Mouse (Mus musculus): ENCODE data around the gene Cdc26. TPM values are rescaled to one million over a fixed set of nuclear protein-coding genes. Genes with fewer than 3 reads are reported as not detected.

The Cdc26 gene
- polyA plus RNA-seq, 1 experiment from 2014 or later = 155 TPM

DNA sequence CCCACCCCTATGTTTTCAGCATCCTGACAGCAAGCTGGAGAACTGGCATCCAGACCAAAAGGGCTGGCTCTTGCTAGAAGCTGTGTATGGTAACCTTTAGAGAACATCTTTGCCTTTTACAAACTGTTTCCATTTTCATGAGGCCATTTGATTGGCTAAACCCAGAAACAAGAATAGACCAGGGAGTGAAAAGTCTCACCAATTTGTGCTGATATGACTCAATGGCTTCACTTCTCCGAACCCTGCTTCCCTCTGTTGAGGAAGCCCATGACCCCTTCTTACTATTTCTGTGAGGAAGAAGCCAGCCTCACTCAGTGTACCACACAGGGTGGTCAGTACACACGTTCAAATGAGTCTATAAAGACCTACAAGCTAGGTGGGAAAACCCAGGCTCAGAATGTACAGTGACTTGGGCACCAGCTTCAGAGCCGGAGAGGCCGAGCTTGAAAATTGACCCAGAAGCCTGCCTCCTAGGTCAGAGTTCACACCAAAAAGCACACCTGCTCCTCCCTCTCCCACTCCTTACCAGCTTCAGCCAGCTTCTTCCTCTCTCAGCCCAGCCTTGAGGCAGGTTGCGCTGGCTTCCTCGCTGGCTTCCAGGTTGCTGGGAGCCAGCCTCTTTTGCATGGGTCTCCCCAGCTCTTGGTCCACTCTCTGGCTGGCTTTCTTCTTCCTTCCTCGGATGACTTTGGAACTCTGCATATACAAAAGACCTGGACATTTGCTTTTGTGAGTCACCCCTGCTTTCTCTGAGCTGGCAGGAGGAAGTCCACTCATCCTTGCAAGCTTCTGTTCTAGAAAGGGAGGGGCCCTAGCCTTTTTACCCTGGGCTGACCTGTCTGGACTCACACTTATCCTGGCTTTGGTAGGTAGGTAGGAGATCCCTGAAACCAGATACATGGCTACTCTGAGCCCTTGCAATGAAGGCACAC lies 25.8 kb upstream of the Cdc26 start:
- Histone ChIP-seq H3K27ac (ENCODE audit: low read depth, low read length) (no peak overlapping the region), H3K9me3 (ENCODE audit: control insufficient read depth, low read length) (no peaks in the 10 kb centered on the region), H3K27me3 (replicated peaks; ENCODE audit: control insufficient read depth, insufficient read depth, low read length) (no peaks in the 10 kb centered on the region), H3K9ac (ENCODE audit: low read depth, low read length) (no peak overlapping the region), H3K4me1 (replicated peaks; ENCODE audit: control insufficient read depth, insufficient read depth, low read length) (0 out of 2 replicates have a peak, but pooled peaks cover 2% of the 10 kb centered on the region), H3K4me3 (ENCODE audit: low read depth, low read length) (no peak overlapping the region), H3K4me2 (no peak overlapping the region), H3K36me3 (ENCODE audit: control insufficient read depth, insufficient read depth, low read length) (no peaks in the 10 kb centered on the region)
- WGBS = 71% methylated on average over 7 of the region's 7 CpGs
- DNase-seq (ENCODE audit: low spot score) = no peak
- ATAC-seq (replicated peaks; ENCODE audit: low FRiP score) = no peak

- H3K27ac ChIP-seq (ENCODE audit: low read depth, low read length) = no peak overlapping the region
- H3K4me2 ChIP-seq = no peak overlapping the region
- ATAC-seq (replicated peaks; ENCODE audit: low FRiP score) (peak; percentile 61; the same call in 1 of the 2 replicates), DNase-seq (ENCODE audit: low spot score) (no peak)
- H3K9ac ChIP-seq (ENCODE audit: low read depth, low read length) = no peak overlapping the region
- H3K36me3 ChIP-seq (ENCODE audit: control insufficient read depth, insufficient read depth, low read length) = no peaks in the 10 kb centered on the region
- H3K4me1 ChIP-seq (replicated peaks; ENCODE audit: control insufficient read depth, insufficient read depth, low read length) = 0 out of 2 replicates have a peak, but pooled peaks cover 2% of the 10 kb centered on the region
- no peaks in the 10 kb centered on the region for H3K9me3 ChIP-seq (ENCODE audit: control insufficient read depth, low read length)
- H3K4me3 ChIP-seq (ENCODE audit: low read depth, low read length) = no peak overlapping the region
- 60% methylated on average over 4 of the region's 4 CpGs for WGBS
- H3K27me3 ChIP-seq (replicated peaks; ENCODE audit: control insufficient read depth, insufficient read depth, low read length) = no peaks in the 10 kb centered on the region
These were observed 23.1 kb upstream of the Cdc26 start for GRCm38 (mm10) chr4:62431522-62431921.

GRCm38 (mm10) chr4:62430678-62431077 lies 22.2 kb upstream of the Cdc26 start:
- no peak overlapping the region for H3K27ac ChIP-seq (ENCODE audit: low read depth, low read length)
- 0 out of 2 replicates have a peak, but pooled peaks cover 2% of the 10 kb centered on the region for H3K4me1 ChIP-seq (replicated peaks; ENCODE audit: control insufficient read depth, insufficient read depth, low read length)
- no peak overlapping the region for H3K4me3 ChIP-seq (ENCODE audit: low read depth, low read length)
- no peak for ATAC-seq (replicated peaks; ENCODE audit: low FRiP score)
- no peaks in the 10 kb centered on the region for H3K27me3 ChIP-seq (replicated peaks; ENCODE audit: control insufficient read depth, insufficient read depth, low read length)
- no peak overlapping the region for H3K4me2 ChIP-seq
- no peak for DNase-seq (ENCODE audit: low spot score)
- no peaks in the 10 kb centered on the region for H3K9me3 ChIP-seq (ENCODE audit: control insufficient read depth, low read length)
- no peaks in the 10 kb centered on the region for H3K36me3 ChIP-seq (ENCODE audit: control insufficient read depth, insufficient read depth, low read length)
- H3K9ac ChIP-seq (ENCODE audit: low read depth, low read length) = no peak overlapping the region

DNA sequence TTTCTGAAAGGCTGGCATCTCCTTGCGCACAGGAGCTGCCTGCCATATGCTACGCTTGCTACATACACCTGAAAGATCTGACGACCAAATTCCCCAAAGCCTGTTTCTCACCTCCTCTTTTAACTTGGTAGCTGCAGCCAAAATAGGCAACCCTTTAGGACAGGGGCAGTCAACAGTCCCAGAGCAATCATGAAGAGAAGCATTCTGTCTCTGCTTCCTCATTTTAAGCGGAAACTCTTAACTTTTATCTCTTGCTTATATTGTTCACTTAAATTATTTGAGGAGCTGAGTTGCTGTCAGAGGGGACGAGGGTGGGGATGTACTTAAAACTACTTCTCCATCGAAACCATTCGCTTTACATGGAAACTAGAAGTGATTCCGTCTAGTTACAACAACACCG lies 21.2 kb upstream of the Cdc26 start:
- DNase-seq (ENCODE audit: low spot score) = no peak

GRCm38 (mm10) chr4:62427978-62428758 lies 19.7 kb upstream of the Cdc26 start:
- no peak overlapping the region for H3K9ac ChIP-seq (ENCODE audit: low read depth, low read length)
- H3K4me2 ChIP-seq = no peak overlapping the region
- H3K9me3 ChIP-seq (ENCODE audit: control insufficient read depth, low read length) = no peaks in the 10 kb centered on the region
- peaks cover 17% of the 10 kb centered on the region for H3K36me3 ChIP-seq (ENCODE audit: control insufficient read depth, insufficient read depth, low read length)
- H3K27ac ChIP-seq (ENCODE audit: low read depth, low read length) = no peak overlapping the region
- no peak overlapping the region for H3K4me3 ChIP-seq (ENCODE audit: low read depth, low read length)
- ATAC-seq (replicated peaks; ENCODE audit: low FRiP score) (0 out of 2 replicates have a peak, but pooled peaks have one; percentile 21), DNase-seq (ENCODE audit: low spot score) (no peak)
- 61% methylated on average over 17 of the region's 17 CpGs for WGBS
- no peaks in the 10 kb centered on the region for H3K27me3 ChIP-seq (replicated peaks; ENCODE audit: control insufficient read depth, insufficient read depth, low read length)
- 0 out of 2 replicates have a peak, but pooled peaks cover 2% of the 10 kb centered on the region for H3K4me1 ChIP-seq (replicated peaks; ENCODE audit: control insufficient read depth, insufficient read depth, low read length)

More for the DNA sequence above, 21.2 kb upstream of the Cdc26 start:
- H3K27me3 ChIP-seq (replicated peaks; ENCODE audit: control insufficient read depth, insufficient read depth, low read length) = no peaks in the 10 kb centered on the region
- no peaks in the 10 kb centered on the region for H3K9me3 ChIP-seq (ENCODE audit: control insufficient read depth, low read length)
- no peak overlapping the region for H3K4me2 ChIP-seq
- 0 out of 2 replicates have a peak, but pooled peaks cover 2% of the 10 kb centered on the region for H3K4me1 ChIP-seq (replicated peaks; ENCODE audit: control insufficient read depth, insufficient read depth, low read length)
- H3K9ac ChIP-seq (ENCODE audit: low read depth, low read length) = no peak overlapping the region
- no peak overlapping the region for H3K4me3 ChIP-seq (ENCODE audit: low read depth, low read length)
- H3K27ac ChIP-seq (ENCODE audit: low read depth, low read length) = no peak overlapping the region
- 84% methylated on average over 9 of the region's 9 CpGs for WGBS
- ATAC-seq (replicated peaks; ENCODE audit: low FRiP score) = no peak
- H3K36me3 ChIP-seq (ENCODE audit: control insufficient read depth, insufficient read depth, low read length) = peaks cover 5% of the 10 kb centered on the region; the same call in 1 of the 2 replicates

DNA sequence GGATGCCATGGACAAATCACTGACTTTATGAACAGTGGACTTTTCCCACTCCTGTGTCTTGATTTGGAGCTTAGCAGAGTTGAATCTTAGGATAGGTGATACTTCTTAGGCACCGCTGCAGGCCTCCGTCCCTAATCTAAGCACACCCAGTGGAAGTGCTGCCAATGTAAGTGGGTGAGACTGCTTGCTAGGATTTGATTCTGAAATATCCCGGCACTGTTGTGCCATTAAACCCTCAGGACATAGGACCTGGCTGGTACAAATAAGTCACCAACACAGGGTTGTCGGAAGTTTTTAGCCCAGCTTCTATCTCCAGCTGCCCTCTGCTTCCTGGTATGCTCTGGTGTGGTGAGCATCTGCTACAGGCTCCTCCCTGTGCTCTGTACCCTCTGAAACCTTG lies 17.4 kb upstream of the Cdc26 start:
- Histone ChIP-seq H3K4me2 (no peak overlapping the region), H3K36me3 (ENCODE audit: control insufficient read depth, insufficient read depth, low read length) (peaks cover 36% of the 10 kb centered on the region), H3K27ac (ENCODE audit: low read depth, low read length) (no peak overlapping the region), H3K9ac (ENCODE audit: low read depth, low read length) (no peak overlapping the region), H3K4me3 (ENCODE audit: low read depth, low read length) (no peak overlapping the region), H3K9me3 (ENCODE audit: control insufficient read depth, low read length) (no peaks in the 10 kb centered on the region), H3K4me1 (replicated peaks; ENCODE audit: control insufficient read depth, insufficient read depth, low read length) (no peaks in the 10 kb centered on the region), H3K27me3 (replicated peaks; ENCODE audit: control insufficient read depth, insufficient read depth, low read length) (no peaks in the 10 kb centered on the region)
- no peak for ATAC-seq (replicated peaks; ENCODE audit: low FRiP score)
- WGBS = 87% methylated on average over 4 of the region's 4 CpGs
- no peak for DNase-seq (ENCODE audit: low spot score)

- WGBS = 91% methylated on average over 6 of the region's 6 CpGs
These were observed 10.6 kb upstream of the Cdc26 start for GRCm38 (mm10) chr4:62419091-62419490.

DNA sequence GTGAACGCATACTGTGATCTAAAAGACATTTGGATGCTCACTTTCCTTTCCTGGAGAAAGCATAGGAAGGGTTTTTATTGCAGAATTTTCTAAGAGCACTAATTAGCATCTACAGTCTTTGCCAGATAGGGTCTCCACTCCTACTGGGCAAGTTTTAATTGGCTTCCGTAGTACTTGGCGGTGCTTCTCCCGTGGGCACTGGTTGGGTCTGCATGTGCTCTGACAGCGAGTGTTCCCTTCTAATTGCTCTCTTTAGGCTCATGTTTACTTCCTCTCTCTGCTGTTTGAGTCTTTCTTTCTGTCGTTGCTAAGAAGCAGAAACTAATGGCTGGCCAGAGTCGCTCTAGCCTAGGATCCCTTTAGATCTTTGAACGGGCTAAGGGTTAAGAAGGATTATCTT lies 10.0 kb upstream of the Cdc26 start:
- Histone ChIP-seq H3K27me3 (replicated peaks; ENCODE audit: control insufficient read depth, insufficient read depth, low read length) (no peaks in the 10 kb centered on the region), H3K4me3 (ENCODE audit: low read depth, low read length) (no peak overlapping the region), H3K9me3 (ENCODE audit: control insufficient read depth, low read length) (no peaks in the 10 kb centered on the region), H3K27ac (ENCODE audit: low read depth, low read length) (no peak overlapping the region), H3K4me2 (no peak overlapping the region), H3K4me1 (replicated peaks; ENCODE audit: control insufficient read depth, insufficient read depth, low read length) (no peaks in the 10 kb centered on the region), H3K9ac (ENCODE audit: low read depth, low read length) (no peak overlapping the region), H3K36me3 (ENCODE audit: control insufficient read depth, insufficient read depth, low read length) (peaks cover 76% of the 10 kb centered on the region)
- no peak for ATAC-seq (replicated peaks; ENCODE audit: low FRiP score)
- 87% methylated on average over 8 of the region's 8 CpGs for WGBS
- no peak for DNase-seq (ENCODE audit: low spot score)

More at GRCm38 (mm10) chr4:62419091-62419490, 10.6 kb upstream of the Cdc26 start:
- ATAC-seq (replicated peaks; ENCODE audit: low FRiP score) (no peak), DNase-seq (ENCODE audit: low spot score) (no peak)
- no peak overlapping the region for H3K9ac ChIP-seq (ENCODE audit: low read depth, low read length)
- no peak overlapping the region for H3K27ac ChIP-seq (ENCODE audit: low read depth, low read length)
- H3K27me3 ChIP-seq (replicated peaks; ENCODE audit: control insufficient read depth, insufficient read depth, low read length) = no peaks in the 10 kb centered on the region
- no peak overlapping the region for H3K4me3 ChIP-seq (ENCODE audit: low read depth, low read length)
- no peaks in the 10 kb centered on the region for H3K4me1 ChIP-seq (replicated peaks; ENCODE audit: control insufficient read depth, insufficient read depth, low read length)
- no peaks in the 10 kb centered on the region for H3K9me3 ChIP-seq (ENCODE audit: control insufficient read depth, low read length)
- H3K36me3 ChIP-seq (ENCODE audit: control insufficient read depth, insufficient read depth, low read length) = peaks cover 77% of the 10 kb centered on the region
- no peak overlapping the region for H3K4me2 ChIP-seq

All from liver, embryonic 11.5 days (tissue).